Mouse (Mus musculus) spleen, adult 2 months (tissue): ENCODE data around the gene Gpr176. TPM values are rescaled to one million over a fixed set of nuclear protein-coding genes. Genes with fewer than 3 reads are reported as not detected.

Experiments used
- DNase-seq, 2 experiments: peaks; one replicate each; pipeline versions ENCODE4 v3.0.0 to v3.0.0-alpha.2; 2012 to 2021; ENCODE audit warnings: low spot score in 2 of 2, low read depth in 1 of 2
- H3K27ac ChIP-seq: fragments of 200-500 bp; 2 replicates; pipeline ENCODE4 v1.5.1; 2012; ENCODE audit warnings: low read length, inconsistent platforms; ENCODE audit not compliant: insufficient read depth
- H3K27me3 ChIP-seq: fragments of 200-500 bp; 2 replicates; pipeline ENCODE4 v1.6.1; 2012; ENCODE audit warnings: mild to moderate bottlenecking, moderate library complexity, low read length, inconsistent platforms; ENCODE audit not compliant: control insufficient read depth, insufficient read depth
- H3K36me3 ChIP-seq: fragments of 200-500 bp; 2 replicates; pipeline ENCODE4 v1.6.1; 2012; ENCODE audit warnings: mild to moderate bottlenecking, low read length, inconsistent platforms; ENCODE audit not compliant: control insufficient read depth, insufficient read depth
- H3K4me1 ChIP-seq: fragments of 200-500 bp; 2 replicates; pipeline ENCODE4 v1.6.1; 2011; ENCODE audit warnings: inconsistent platforms; ENCODE audit not compliant: control insufficient read depth, insufficient read depth, insufficient read length
- H3K4me3 ChIP-seq: fragments of 200-500 bp; 2 replicates; pipeline ENCODE4 v1.5.1; 2011; ENCODE audit warnings: mild to moderate bottlenecking, inconsistent platforms; ENCODE audit not compliant: insufficient read depth, insufficient read length; ENCODE audit errors: extremely low read depth
- CTCF ChIP-seq: fragments of 200-500 bp; IDR thresholded peaks from 2 replicates; pipeline ENCODE4 v1.5.1; 2011; ENCODE audit warnings: mild to moderate bottlenecking, inconsistent platforms; ENCODE audit not compliant: insufficient read depth, insufficient read length, insufficient replicate concordance; ENCODE audit errors: extremely low read depth
- POLR2A ChIP-seq: fragments of 200-500 bp; IDR thresholded peaks from 2 replicates; pipeline ENCODE4 v1.6.1; 2011; ENCODE audit warnings: low read depth, low read length, inconsistent platforms
- WGBS: fragments of 180-500 bp; shearing (Covaris S2); methylation state at CpG from one replicate; pipeline ENCODE4 v1.1.7; 2018; 5-methylcytosine and 5-hydroxymethylcytosine counted together
- polyA plus RNA-seq: library from polyadenylated mRNA; depleted of rRNA; stranded (reverse); fragments of >200 nt; gene quantifications from 2 replicates; pipeline ENCODE4 v1.2.3, GENCODE M21; 2012

The Gpr176 gene
- polyA plus RNA-seq, 1 experiment, result 1.3 TPM

GRCm38 (mm10) chr2:118288326-118289065 is 84.7 kb downstream of the Gpr176 start:
- H3K4me1 ChIP-seq, result no peaks in the 10 kb centered on the region
- H3K36me3 ChIP-seq, result no peaks in the 10 kb centered on the region

GRCm38 (mm10) chr2:118287678-118288077 is 85.5 kb downstream of the Gpr176 start:
- Histone ChIP-seq H3K27ac (no peak overlapping the region), H3K4me1 (no peaks in the 10 kb centered on the region), H3K4me3 (no peak overlapping the region), H3K27me3 (no peaks in the 10 kb centered on the region), H3K36me3 (no peaks in the 10 kb centered on the region)
- 85% methylated on average over 4 of the region's 4 CpGs for WGBS
- no peak for DNase-seq
- TF ChIP-seq POLR2A (no peak), CTCF (no peak)

More at GRCm38 (mm10) chr2:118288326-118289065, 84.7 kb downstream of the Gpr176 start:
- WGBS, result 87% methylated on average over 9 of the region's 9 CpGs
- TF ChIP-seq POLR2A (no peak), CTCF (no peak)
- Histone ChIP-seq H3K27ac (no peak overlapping the region), H3K27me3 (no peaks in the 10 kb centered on the region), H3K4me3 (no peak overlapping the region)
- no peak for DNase-seq

- no peak overlapping the region for H3K27ac ChIP-seq
- 77% methylated on average over 3 of the region's 3 CpGs for WGBS
- no peak overlapping the region for H3K4me3 ChIP-seq
- no peak for TF ChIP-seq POLR2A
- no peak for TF ChIP-seq CTCF
- H3K4me1 ChIP-seq, result no peaks in the 10 kb centered on the region
- H3K36me3 ChIP-seq, result no peaks in the 10 kb centered on the region
- no peak for DNase-seq
- no peaks in the 10 kb centered on the region for H3K27me3 ChIP-seq
Observed at GRCm38 (mm10) chr2:118282467-118282866, 90.8 kb downstream of the Gpr176 start.

GRCm38 (mm10) chr2:118278249-118278648 is 95.0 kb downstream of the Gpr176 start:
- no peak for DNase-seq
- H3K27me3 ChIP-seq, result no peaks in the 10 kb centered on the region
- 84% methylated on average over 8 of the region's 8 CpGs for WGBS
- TF ChIP-seq POLR2A, result no peak
- TF ChIP-seq CTCF, result no peak
- no peak overlapping the region for H3K4me3 ChIP-seq
- no peaks in the 10 kb centered on the region for H3K4me1 ChIP-seq
- no peaks in the 10 kb centered on the region for H3K36me3 ChIP-seq
- no peak overlapping the region for H3K27ac ChIP-seq

GRCm38 (mm10) chr2:118271606-118272005 is 101.6 kb downstream of the Gpr176 start:
- Histone ChIP-seq H3K36me3 (no peaks in the 10 kb centered on the region), H3K27ac (no peak overlapping the region), H3K4me3 (no peak overlapping the region), H3K27me3 (no peaks in the 10 kb centered on the region), H3K4me1 (no peaks in the 10 kb centered on the region; the same call in 1 of the 2 replicates)
- no peak for DNase-seq
- no peak for TF ChIP-seq CTCF
- no peak for TF ChIP-seq POLR2A
- 89% methylated on average over 10 of the region's 10 CpGs for WGBS

- no peaks in the 10 kb centered on the region for H3K36me3 ChIP-seq
- no peak overlapping the region for H3K4me3 ChIP-seq
- 85% methylated on average over 14 of the region's 14 CpGs for WGBS
- no peak for DNase-seq
- TF ChIP-seq POLR2A, result no peak
- no peak for TF ChIP-seq CTCF
- no peak overlapping the region for H3K27ac ChIP-seq
- no peaks in the 10 kb centered on the region; the same call in 1 of the 2 replicates for H3K4me1 ChIP-seq
- H3K27me3 ChIP-seq, result no peaks in the 10 kb centered on the region
Observed at GRCm38 (mm10) chr2:118270213-118270612, 103.0 kb downstream of the Gpr176 start.

- TF ChIP-seq POLR2A (no peak), CTCF (no peak)
- H3K27me3 ChIP-seq, result no peaks in the 10 kb centered on the region
- 8% methylated on average over 2 of the region's 2 CpGs for WGBS
- H3K36me3 ChIP-seq, result no peaks in the 10 kb centered on the region
- H3K4me3 ChIP-seq, result no peak overlapping the region
- DNase-seq, result peak in 1 of 2 experiments; percentile 23
- H3K27ac ChIP-seq, result peak overlapping the region; percentile 38
- no peaks in the 10 kb centered on the region; the same call in none of the 2 replicates for H3K4me1 ChIP-seq
Observed at GRCm38 (mm10) chr2:118263914-118264201, 109.4 kb downstream of the Gpr176 start.
